Mouse (Mus musculus) effector memory CD4-positive, alpha-beta T cell, adult 7 months (primary cell): Measurements from ENCODE around the gene Spin2g. TPM values are rescaled to one million over a fixed set of nuclear protein-coding genes. Genes with fewer than 3 reads are reported as not detected.

Source experiments
- polyA plus RNA-seq: library from polyadenylated mRNA; unstranded; fragments of 100-300 nt; shearing (Covaris generic); gene quantifications from one replicate; pipeline ENCODE4 v1.2.1, GENCODE M21; 2017

The Spin2g gene
- polyA plus RNA-seq, result not detected

GRCm38 (mm10) chrX:34238633-34239032 is at the start of gene Spin2g:
Spin2g (minus strand) TSS chrX:34238733.

Other genes starting within 250 kb of the Spin2g start
- gene Btbd35f9, start 77.2 kb downstream of the Spin2g start, polyA plus RNA-seq, result not detected
- gene Btbd35f8, start 211.8 kb upstream of the Spin2g start, polyA plus RNA-seq, result not detected